Mouse (Mus musculus): ENCODE results near the gene Sema6d.

The Sema6d gene

DNA sequence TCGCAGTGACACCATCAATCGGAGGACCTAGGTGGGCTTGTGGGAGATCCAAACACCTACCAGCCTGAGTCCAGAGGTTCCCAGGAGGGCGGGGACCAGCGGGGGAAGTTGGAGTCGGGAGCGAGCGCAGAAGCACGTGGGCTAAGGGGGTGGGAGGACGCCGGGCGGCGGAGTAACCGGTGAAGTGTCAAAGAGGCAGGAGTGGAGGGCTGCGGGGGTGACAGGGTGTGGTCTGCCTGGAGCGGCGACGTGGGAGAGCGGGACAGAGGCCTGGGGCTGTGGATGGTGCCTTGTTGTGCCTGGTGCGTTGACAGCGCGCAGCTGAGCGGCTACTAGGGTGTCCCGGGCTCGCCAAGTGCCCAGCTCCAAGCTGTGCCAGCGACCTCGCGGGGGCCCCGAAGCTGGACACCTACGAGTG lies at the start of gene Sema6d:
Gene Sema6d (plus strand): TSS at position 157 of the 418 bp plus-strand sequence.
- in situ Hi-C loops (cut with MboI, MseI): no loop called here

DNA sequence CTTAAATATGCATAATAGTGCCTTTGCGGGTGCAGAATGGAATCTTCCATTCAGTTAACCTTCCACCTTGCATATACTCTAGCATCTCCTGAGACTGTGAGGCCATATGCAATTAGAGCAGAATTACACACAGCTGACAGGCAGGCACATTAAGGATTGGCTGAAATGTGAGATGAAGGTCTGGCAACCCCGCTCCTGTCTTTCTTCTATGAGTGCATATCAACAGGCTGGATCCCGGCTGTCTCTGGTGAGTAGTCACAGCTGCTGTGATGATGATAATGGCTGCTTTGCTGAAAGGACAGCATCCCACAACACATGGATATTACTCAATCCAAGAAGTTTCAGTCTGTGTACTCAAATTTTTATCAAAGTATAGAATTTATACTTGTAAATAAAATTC lies 29.9 kb upstream of the Sema6d start:
- in situ Hi-C loops (cut with MboI, MseI): no loop called here

DNA sequence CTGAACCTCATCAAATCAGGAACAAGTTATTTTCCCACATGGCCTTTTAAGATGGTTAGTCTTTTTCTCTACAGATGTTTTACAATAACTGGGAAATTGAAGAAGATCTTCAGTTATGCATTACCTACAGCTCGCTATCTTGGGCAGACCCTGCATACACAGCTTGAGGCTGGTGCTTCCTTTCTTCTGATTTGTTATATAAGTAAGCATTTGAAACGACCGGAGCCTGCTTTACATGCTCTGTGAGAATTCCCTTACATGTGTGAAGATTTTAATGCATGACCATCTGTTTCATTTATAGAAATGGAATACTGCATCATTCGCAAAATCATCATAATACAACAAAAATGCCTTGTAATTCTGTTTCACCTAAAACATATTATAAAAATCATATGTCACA lies 21.4 kb upstream of the Sema6d start:
- in situ Hi-C loops (cut with MboI, MseI): no loop called here

DNA sequence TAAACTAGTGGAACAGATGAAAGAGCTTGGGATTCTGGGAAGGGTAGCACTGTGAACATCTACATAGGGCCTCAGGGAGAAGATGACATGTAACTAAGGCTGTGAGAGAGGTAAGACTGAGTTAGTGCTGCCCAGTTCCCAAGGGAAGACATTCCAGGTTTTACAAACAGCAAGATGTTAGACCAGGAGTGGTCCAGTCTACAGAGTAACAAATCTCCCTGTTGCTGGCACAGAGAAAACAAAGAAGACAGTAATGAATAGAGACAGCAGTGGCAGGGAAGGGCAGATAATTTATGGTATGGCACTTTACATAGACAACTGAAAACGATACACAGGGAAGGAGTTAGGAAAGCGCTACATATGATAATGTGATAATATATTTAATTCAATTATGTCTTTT lies 19.1 kb upstream of the Sema6d start:
- in situ Hi-C loops (cut with MboI, MseI): no loop called here

DNA sequence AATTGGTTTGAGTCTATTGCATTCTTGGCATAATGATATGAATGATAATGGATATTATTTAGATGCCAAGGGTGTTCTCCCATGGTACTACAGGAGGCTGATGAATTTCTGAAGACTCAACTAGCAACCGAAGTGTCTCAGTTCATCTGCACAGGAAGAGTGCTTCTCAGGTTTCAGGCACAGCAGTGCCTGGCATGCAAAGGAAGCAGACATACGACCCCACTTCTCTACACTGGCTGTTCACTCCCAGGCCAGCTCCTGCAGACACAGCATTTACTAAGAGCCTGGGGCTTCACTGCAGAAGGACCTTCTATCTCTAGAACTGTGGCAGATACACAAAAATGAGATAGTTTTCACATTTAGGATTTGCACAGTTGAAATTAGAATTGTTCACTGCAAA lies 18.4 kb upstream of the Sema6d start:
- in situ Hi-C loops (cut with MboI, MseI): no loop called here

DNA sequence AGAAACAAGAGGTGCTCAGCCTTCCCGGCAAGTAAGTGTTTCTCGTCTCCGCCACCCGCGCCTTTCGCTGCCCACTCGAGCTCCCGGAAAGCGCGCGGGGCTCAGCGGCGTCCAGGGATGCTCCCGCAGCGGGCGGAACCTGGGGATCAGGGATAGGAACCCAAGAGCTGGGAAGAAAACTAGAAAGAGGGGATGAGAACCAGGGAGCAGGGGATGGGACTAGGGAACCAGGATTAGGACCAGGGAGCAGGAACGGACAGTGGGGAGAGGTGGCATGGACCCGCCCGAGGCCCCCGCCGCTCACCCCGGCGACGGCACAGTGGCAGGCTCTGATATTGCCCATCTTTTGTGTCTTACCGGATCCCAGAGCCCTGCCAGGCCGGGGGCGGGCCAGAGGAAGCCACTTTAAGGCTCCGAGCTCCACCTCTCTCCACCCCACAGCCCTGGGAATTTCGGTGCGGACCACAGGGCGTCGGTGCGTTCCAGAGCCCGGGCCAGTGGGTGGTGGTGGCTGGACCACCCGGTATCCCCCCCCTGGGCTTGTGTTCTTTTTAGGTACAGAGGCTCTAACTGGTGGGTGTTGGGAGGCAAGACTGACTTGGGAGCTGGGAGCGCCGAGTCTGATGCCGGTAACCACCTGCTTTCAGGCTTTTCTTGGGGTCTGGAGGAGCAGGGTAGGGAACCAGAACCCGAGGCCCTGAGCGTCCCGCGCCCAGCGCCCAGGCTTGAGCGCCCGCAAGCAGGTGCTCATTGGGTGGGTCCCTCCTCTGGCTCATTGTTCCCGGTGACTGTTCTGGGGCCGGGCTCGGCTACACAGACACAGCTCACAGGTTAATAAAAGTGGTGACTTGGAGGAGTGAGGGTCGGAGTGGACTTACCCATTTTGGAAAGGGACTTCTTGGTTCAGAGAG lies 717 bp downstream of the Sema6d start:
- in situ Hi-C loops (cut with MboI, MseI): no loop called here

DNA sequence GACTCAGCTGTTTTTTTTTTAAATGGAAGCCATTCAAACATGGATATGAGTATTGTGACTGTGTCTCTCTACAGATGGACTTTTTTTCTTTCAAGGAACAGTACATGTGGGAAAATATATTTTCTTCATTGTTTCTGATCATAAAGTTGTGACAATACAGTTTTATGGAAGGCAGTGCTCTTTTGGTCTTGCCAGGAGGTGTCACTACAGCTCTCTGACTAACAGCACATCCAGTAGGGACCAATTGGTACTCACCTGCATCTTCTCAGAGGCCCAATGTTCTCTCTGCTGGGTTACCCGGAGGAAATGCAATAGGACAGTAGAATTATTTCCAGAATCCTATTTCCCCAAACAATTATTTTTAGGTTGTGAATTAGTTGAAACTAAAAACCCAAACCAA lies 9.9 kb downstream of the Sema6d start:
- in situ Hi-C loops (cut with MboI, MseI): no loop called here

DNA sequence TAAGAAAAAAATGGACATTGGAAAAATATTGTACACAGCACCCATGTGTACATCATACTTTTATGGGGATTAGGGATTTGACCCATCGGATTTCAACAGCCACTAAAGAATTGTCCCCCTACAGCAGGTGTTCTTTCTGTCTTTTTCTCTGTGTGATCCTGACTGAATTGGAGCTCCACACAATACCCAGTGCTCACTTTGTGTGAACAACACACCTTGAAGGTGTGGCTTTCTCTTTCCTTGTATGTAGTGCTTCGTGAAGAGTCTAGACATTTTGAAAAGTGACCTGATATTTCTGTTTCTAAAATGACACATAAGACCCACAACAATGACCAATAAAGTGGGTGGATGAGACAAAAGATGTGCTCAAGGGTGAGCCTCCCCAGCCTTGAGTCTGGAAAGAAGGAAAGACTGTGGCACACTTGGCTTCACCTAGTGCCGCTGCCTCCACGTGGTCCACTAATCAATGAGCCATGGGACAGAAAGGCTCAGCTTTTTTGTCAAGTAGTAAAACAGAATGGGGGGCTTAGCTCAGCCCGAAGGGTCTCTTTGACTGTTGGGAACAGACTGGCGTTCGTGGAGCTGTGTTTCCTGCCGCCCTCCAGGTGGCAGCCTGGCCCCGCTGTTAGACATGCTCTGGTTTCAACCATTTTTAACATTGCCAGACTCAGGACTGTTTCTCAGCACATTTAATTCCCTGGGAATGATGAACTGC lies 10.9 kb downstream of the Sema6d start:
- in situ Hi-C loops (cut with MboI, MseI): no loop called here

DNA sequence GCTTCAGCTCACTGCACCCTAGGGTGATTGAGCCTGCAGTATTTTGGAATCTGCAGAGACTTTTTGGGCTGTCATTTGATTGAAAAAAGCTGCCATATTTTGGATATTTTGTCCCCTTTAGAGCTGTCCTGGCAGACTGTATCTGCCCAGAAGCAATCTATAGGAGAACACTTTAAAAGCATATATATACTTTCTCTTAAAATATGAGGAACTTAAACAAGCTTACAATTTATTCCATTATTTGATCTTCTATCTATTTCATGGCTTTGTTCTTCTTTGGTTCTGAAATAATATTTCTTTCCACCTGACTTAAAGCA lies 11.4 kb downstream of the Sema6d start:
- in situ Hi-C loops (cut with MboI, MseI): no loop called here

DNA sequence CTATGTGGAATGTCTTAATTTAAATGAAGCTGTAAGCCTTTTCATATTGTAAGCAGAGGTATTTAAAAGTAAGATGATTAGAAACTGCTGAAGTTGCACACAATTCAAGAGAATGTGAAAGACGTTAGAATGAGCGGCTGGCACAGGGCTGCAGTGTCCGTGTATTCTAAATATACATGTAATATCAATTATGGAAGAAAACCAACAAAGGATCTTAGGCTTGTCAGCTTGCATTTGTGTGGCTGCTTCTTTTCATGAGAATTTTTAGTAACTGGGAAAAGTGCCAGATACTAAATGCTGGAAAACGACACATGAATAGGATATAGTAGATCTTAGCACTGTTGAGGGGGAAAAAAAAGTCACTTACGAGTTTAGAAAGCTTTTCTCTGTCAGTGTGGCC lies 11.8 kb downstream of the Sema6d start:
- in situ Hi-C loops (cut with MboI, MseI): no loop called here

DNA sequence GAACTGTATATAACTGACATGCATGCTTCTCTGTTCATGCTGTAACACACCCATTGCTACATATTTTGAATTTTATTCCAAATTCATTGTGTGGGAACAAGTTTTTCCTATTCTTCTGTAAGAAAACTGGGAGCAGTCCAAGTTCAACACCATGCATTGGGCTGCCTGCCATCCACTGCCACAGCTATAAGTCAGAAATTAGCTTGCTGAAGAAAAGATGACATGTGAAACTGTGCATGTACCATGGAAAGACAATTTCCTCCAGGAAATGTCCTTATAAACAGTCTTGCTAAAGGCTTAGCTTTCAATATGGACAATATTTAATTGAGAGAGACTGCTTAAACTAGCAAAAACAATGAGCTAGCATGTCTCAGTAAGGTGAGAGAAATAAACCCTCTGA lies 13.5 kb downstream of the Sema6d start:
- in situ Hi-C loops (cut with MboI, MseI): no loop called here

DNA sequence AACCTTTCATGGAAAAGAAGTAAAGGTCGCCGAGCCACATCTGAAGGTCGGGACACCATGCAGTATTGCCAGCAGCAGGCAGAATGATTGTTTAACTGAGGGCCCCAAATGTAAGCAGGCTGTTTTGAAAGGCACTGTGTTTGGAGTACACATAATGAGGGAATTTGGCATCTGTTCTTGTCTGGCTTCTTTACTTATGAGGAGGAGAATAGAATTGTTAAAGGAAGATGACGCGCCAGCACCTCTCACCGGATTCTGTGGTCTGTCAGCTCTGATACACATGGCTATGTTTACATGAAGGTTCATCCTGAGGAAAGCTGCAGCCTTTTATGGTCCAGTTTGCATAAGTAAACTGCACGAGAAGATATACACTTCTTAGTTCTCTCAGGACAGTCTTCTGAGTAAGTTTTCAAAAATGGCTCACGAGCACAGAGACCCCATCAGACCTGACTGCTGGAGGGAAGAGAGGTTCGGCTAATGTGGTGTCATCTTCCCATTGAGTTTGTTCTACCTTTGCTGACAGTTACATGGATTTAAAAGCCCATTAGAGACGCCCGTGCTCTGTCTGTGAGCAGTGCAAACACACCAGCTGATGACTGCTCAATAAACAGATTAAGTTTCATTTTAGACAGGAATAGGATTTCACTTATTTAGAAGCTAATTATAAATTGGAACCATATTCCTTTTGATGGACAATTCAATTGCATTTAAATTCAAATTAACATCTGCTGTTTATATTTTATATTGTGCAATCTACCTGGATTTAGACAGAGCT lies 28.9 kb downstream of the Sema6d start:
- in situ Hi-C loops (cut with MboI, MseI): no loop called here

DNA sequence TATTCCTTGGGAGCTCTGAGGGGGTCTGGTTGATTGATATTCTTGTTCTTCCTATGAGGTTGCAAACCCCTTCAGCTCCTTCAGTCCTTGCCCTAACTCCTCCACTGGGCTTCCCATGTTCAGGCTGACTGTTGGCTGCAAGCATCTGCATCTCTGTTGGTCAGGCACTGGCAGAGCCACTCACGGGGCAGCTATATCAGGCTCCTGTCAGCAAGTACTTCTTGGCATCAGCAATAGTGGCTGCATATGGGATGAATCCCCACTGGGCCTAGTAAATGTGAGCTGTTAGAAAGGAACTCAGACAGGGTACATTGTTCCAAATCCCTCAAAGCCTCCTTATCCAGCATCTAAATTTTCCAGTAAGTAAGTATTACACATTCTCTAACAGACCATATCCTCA lies 30.6 kb downstream of the Sema6d start:
- in situ Hi-C loops (cut with MboI, MseI): no loop called here

DNA sequence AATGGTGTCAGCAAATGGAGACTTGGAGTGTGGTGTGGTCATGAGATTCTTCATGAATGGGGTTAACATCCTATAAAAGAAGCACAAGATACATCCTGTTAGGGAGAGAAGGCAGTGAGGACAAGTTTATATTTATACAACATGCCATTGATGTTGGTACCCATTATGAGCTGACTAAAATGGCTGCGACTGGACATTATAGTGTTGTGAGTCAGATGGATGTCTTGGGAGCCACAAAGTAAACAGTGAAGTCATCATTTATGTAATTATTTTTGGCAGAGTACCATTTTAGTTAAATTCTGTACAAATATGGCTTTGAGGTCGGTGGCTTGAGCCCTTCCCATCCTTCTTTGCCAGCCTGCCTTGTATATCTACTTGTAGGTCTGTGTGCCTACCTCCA lies 31.8 kb downstream of the Sema6d start:
- in situ Hi-C loops (cut with MboI, MseI): no loop called here

DNA sequence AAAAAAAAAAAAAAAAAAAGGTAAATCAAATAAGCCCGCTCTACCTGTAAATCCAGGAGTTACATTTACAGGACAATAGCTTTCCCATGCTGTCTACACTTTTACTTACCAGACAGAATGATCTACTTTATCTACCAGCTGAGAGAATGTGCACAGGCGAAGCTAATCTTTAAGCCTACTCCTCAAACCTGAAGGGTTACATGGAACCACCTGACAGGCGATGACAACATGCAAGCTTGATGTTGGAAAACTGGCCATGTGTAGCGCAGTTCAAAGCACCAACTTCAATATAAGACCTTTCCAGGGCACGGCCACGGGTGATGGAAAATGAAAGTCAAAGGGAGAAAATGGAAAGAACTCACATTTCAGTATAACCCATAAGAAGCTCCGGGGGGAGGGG lies 35.7 kb downstream of the Sema6d start:
- in situ Hi-C loops (cut with MboI, MseI): no loop called here

DNA sequence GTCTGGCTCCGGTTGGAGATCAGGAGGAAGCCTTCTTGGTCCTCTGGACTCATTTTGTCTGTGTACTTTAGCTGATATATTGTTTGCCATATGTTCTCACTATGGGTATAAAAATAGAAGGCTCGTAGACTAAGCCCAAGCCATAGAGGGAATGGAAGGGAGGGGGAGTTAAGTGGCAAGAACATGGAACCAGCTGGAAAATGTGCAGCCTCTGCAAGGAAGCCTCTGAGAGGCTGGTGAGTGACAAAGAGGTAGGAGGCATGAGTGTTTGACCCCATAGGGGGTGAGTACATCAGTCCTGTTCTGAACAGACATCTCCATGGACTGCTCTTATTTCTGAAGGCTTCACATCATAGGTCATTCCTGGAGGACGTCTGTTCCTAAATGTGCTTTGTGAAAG lies 37.1 kb downstream of the Sema6d start:
- in situ Hi-C loops (cut with MboI, MseI): no loop called here

DNA sequence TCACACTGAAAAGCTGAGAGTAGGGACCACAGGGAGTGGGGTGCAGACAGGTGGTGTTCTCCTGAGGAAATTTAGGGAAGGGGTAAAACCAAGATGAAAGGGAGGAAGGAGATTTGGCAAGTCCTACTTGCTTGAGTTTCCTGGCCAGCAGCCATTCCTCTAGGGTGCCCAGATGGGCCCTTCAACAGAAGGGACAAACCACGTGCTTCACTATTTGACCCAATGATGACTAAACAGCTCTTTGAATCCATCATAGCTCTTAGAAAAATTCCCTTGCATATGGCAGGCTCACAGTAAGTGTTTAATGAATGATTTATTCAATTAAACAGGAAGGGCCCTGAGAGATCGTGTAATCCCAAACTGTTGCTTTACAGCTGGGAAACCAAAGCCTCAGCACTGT lies 41.1 kb downstream of the Sema6d start:
- in situ Hi-C loops (cut with MboI, MseI): no loop called here

DNA sequence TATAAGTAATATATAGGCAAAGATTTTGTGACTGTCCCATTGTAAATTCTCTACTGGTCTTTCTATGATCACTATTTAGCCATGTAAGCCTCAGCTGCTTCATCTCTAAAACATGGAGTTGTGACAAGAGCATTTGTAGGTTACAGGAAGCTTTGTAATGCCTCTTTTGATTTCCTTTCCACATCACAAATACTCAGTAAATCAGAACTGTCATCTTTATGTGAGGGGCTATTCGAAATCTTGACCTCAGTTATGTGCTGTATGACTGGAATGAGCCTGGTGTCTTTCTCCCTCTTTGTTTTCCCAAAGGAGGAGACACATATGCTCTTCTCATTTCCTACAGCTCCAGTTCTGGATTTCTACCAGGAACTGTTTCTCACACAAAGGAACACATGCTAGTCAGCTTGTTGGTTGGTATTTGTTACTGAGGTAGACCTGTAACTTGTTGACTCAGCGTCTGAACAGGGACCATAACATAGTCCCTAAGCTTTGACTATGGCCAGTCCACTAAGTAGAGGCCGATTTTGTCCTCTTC lies 51.8 kb downstream of the Sema6d start:
- in situ Hi-C loops (cut with MboI, MseI): no loop called here

DNA sequence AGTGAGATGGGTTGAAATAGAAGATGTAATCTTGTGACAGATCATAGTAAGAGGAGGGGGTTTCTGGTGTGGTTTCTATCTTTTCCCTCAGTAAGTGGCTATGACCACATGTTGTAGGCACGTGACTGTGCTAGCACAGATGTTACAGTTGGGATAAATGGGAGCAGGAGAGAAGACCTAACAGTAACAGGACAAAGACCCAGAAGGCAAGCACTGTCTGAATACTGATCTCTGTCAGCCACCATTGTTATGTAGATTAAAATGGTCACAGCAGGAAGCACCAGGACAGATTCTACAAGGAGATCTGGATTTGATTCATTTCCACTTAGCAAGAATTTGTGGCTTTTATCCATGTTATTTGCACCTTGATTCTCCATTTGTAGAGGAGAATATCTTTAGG lies 55.8 kb downstream of the Sema6d start:
- in situ Hi-C loops (cut with MboI, MseI): no loop called here

DNA sequence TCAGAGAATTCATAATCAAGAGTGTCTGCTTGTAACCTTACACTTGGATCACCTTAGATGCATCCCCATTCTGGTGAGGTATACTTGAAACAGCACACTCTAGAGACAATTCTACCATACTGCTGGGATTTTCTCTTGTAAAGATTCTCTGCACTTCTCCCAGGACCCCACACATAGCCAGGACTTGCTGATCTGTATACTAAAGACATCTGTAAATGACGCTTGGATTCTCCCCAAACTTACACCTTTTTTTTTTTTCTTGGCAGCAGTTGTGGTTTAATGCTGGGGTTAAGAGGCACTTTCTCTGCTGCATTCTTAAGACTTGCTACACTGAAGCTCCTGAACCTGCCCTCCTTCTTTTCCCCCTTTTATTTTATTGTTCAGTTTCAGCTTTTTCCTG lies 68.4 kb downstream of the Sema6d start:
- in situ Hi-C loops (cut with MboI, MseI): no loop called here

DNA sequence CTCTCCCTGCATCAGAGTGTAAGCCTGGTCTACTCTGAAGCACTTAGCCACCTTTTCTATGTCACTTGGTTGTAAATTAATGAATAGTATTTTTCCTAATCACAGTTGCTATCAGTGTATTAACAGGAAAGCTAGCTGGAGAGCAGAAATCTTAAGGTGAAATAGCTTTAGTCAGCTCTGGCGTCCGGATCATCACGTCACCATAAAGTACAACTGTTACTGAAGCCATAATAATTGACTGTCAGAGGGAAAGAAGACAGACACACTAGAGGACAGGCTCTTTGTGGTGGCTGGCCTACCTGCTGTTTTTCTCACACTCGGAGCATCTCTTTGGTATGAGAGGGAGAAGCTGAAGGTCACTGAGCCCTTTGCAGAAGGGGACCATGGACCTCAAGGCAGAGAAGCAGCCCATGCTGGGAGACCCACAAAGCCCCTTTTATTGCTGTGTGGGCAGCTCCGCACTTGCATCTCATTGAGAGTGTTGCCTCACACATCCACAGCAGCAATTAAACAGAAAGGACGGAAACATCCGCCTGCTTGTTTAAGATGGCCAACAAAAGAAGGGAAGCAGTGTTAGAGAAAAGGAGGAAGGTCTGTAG lies 72.3 kb downstream of the Sema6d start:
- in situ Hi-C loops (cut with MboI, MseI): no loop called here

DNA sequence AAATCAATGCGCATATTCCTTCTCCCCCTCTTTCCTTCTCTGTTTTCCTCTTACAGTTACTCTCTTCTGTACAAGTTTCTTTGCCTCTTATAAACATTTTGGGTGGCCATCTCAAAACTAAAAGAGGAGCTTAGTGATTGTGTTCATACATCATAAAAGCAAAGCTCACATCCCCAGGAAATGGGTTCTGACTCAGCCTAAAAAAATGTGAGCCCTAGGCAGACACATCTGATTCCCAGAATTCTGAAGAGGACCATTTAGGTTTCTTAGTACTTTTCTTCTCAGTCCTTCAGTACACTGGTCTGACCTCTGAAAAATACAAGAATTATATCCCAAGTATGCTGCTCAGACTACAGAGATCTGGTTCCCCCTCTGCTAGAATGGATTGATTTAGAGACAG lies 78.6 kb downstream of the Sema6d start:
- in situ Hi-C loops (cut with MboI, MseI): no loop called here
